Mouse (Mus musculus) hematopoietic stem cell, adult 5-6 weeks (primary cell): ENCODE results near the gene Cipc. TPM values are rescaled to one million over a fixed set of nuclear protein-coding genes. Genes with fewer than 3 reads are reported as not detected.

Source experiments
- ATAC-seq, 2 experiments: fragments of 125-278 bp in 1 of 2; replicated peaks in 1 of 2; 2 replicates each; pipeline ENCODE4 v1.8.0; 2016 to 2017; ENCODE audit warnings: inconsistent platforms in 2 of 2, mild to moderate bottlenecking in 2 of 2, moderate number of reproducible peaks in 2 of 2, low read depth in 1 of 2, moderate TSS enrichment in 1 of 2; ENCODE audit not compliant: low FRiP score in 2 of 2, poor library complexity in 2 of 2, severe bottlenecking in 2 of 2, insufficient read depth in 1 of 2, low TSS enrichment in 1 of 2
- total RNA-seq: library from RNA; stranded (forward); fragments of 172-1452, 232-1000 nt; gene quantifications from 2 replicates; pipeline ENCODE4 v1.2.3, GENCODE M21; 2017

Gene Cipc
- total RNA-seq, 1 experiment from 2014 or later, result 17.6 TPM

GRCm38 (mm10) chr12:86949501-86949900 lies 2.7 kb downstream of the Cipc start:
- ATAC-seq, result no peak

GRCm38 (mm10) chr12:86950161-86950960 lies 3.5 kb downstream of the Cipc start:
- peak in 1 of 2 experiments; percentile 15; a peak in 3 of 4 replicates for ATAC-seq

GRCm38 (mm10) chr12:86950961-86951360 lies 4.1 kb downstream of the Cipc start:
- no peak for ATAC-seq

GRCm38 (mm10) chr12:86952331-86952850 lies 5.5 kb downstream of the Cipc start:
- no peak for ATAC-seq

GRCm38 (mm10) chr12:86955894-86956293 lies 9.1 kb downstream of the Cipc start:
- no peak for ATAC-seq

- no peak for ATAC-seq
These were observed 11.7 kb downstream of the Cipc start for GRCm38 (mm10) chr12:86958558-86958957.

GRCm38 (mm10) chr12:86959661-86960060 lies 12.8 kb downstream of the Cipc start:
- ATAC-seq, result no peak

- ATAC-seq, result no peak
These were observed 13.3 kb downstream of the Cipc start for GRCm38 (mm10) chr12:86960138-86960537.

- no peak for ATAC-seq
These were observed 14.0 kb downstream of the Cipc start for GRCm38 (mm10) chr12:86960791-86961335.

GRCm38 (mm10) chr12:86961589-86962344 lies 14.9 kb downstream of the Cipc start:
- ATAC-seq, result no peak

- no peak for ATAC-seq
These were observed 17.6 kb downstream of the Cipc start for GRCm38 (mm10) chr12:86964278-86965057.

GRCm38 (mm10) chr12:86965237-86965799 lies 18.5 kb downstream of the Cipc start:
- no peak for ATAC-seq

GRCm38 (mm10) chr12:86968468-86969219 lies 21.8 kb downstream of the Cipc start:
- ATAC-seq, result peak in 1 of 2 experiments; percentile 46; a peak in 2 of 4 replicates

- ATAC-seq, result no peak
These were observed 22.4 kb downstream of the Cipc start for GRCm38 (mm10) chr12:86969220-86969601.

- ATAC-seq, result no peak
These were observed 24.2 kb downstream of the Cipc start for GRCm38 (mm10) chr12:86971089-86971488.

- ATAC-seq, result no peak
These were observed 26.4 kb downstream of the Cipc start for GRCm38 (mm10) chr12:86973216-86973615.
